Mouse (Mus musculus): ENCODE measurements around the gene Dcaf1.
A peak's percentile ranks its signal among the peaks of the same experiment; 100 is the strongest.

The Dcaf1 gene

GRCm38 (mm10) chr9:106879471-106879870 lies 57.8 kb downstream of the Dcaf1 start:
- DNase-seq (ENCODE audit: low spot score): no peak

GRCm38 (mm10) chr9:106881071-106881755 lies 59.5 kb downstream of the Dcaf1 start:
- DNase-seq (ENCODE audit: low spot score): no peak

- DNase-seq (ENCODE audit: low spot score): no peak
These were observed 60.5 kb downstream of the Dcaf1 start for GRCm38 (mm10) chr9:106882176-106882575.

GRCm38 (mm10) chr9:106883085-106883484 lies 61.4 kb downstream of the Dcaf1 start:
- no peak for DNase-seq (ENCODE audit: low spot score)

GRCm38 (mm10) chr9:106884306-106884705 lies 62.6 kb downstream of the Dcaf1 start:
- DNase-seq (ENCODE audit: low spot score): peak; percentile 56

- peak; percentile 74 for DNase-seq (ENCODE audit: low spot score)
These were observed 63.6 kb downstream of the Dcaf1 start for GRCm38 (mm10) chr9:106884996-106885900.

GRCm38 (mm10) chr9:106885901-106886731 lies 64.4 kb downstream of the Dcaf1 start:
- DNase-seq (ENCODE audit: low spot score): peak; percentile 41

GRCm38 (mm10) chr9:106886828-106887702 lies 65.4 kb downstream of the Dcaf1 start, which contains the start of gene Rbm15b:
Gene Rbm15b, minus strand, starts transcription at chr9:106887428.
- DNase-seq (ENCODE audit: low spot score): peak; percentile 100

GRCm38 (mm10) chr9:106888346-106888745 lies 66.7 kb downstream of the Dcaf1 start:
- no peak for DNase-seq (ENCODE audit: low spot score)

- no peak for DNase-seq (ENCODE audit: low spot score)
These were observed 67.6 kb downstream of the Dcaf1 start for GRCm38 (mm10) chr9:106889321-106889720.

GRCm38 (mm10) chr9:106890496-106891240 lies 69.0 kb downstream of the Dcaf1 start:
- DNase-seq (ENCODE audit: low spot score): no peak

- peak; percentile 43 for DNase-seq (ENCODE audit: low spot score)
These were observed 69.7 kb downstream of the Dcaf1 start for GRCm38 (mm10) chr9:106891341-106891741.

GRCm38 (mm10) chr9:106891829-106892551 lies 70.3 kb downstream of the Dcaf1 start, which contains the start of gene Manf:
Gene Manf, minus strand, starts transcription at chr9:106891979.
- DNase-seq (ENCODE audit: low spot score): peak; percentile 99

GRCm38 (mm10) chr9:106892552-106892875 lies 70.8 kb downstream of the Dcaf1 start:
- DNase-seq (ENCODE audit: low spot score): no peak

- DNase-seq (ENCODE audit: low spot score): peak; percentile 40
These were observed 71.7 kb downstream of the Dcaf1 start for GRCm38 (mm10) chr9:106893327-106893726.

- DNase-seq (ENCODE audit: low spot score): no peak
These were observed 77.2 kb downstream of the Dcaf1 start for GRCm38 (mm10) chr9:106898901-106899300.

GRCm38 (mm10) chr9:106901596-106901995 lies 79.9 kb downstream of the Dcaf1 start:
- no peak for DNase-seq (ENCODE audit: low spot score)

- DNase-seq (ENCODE audit: low spot score): no peak
These were observed 81.6 kb downstream of the Dcaf1 start for GRCm38 (mm10) chr9:106903099-106903790.

- DNase-seq (ENCODE audit: low spot score): peak; percentile 68
These were observed 82.1 kb downstream of the Dcaf1 start for GRCm38 (mm10) chr9:106903791-106904134.

Measured in embryo, embryonic 10 days (tissue).